8 mouse cellular contexts compared by ENCODE assay signal in the genomic region with DNA sequence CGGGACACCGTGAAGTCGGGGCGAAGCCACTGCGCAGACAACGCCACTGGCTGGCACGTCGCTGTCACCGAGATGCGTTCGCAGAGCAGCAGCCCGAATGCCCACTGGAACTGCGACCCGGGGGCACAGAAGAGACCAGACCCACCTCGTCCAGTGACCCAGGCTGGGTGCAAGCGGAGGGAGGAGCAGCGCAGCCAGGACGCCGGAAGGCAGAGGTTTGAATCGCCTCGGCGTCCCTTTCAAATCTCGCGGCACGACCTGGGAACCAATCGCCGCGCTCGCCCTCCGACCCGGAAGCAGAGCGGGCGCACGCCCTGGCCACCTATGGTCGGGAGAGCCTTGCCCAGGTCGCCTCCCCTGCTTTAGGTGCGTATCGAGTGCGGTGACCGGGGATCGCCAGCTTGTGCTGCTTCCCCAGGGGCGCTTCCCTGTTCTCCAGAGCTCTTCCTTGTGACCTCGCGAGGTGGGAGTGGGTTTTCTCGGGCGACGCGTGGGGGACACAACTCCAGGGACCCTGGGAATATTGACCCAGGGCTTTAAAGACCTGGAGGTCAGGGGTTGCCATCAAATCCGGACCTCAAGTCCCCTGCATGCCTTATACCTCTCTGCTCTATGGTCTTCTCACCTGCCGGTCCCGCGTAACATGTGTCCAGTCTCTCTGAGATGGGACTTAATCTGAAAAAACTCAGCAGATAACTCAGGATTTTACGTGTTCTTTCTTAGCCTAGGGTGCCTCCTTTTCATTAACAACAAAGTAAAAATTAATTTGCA. TPM values are rescaled to one million over a fixed set of nuclear protein-coding genes. Genes with fewer than 3 reads are reported as not detected.
DNase-seq lines count a peak whose midpoint lies in the region; ATAC-seq and TF ChIP-seq lines count a peak whose summit lies in the region.

A gene (minus strand): TSS at position 235 of the 771 bp plus-strand sequence.
A gene (plus strand): TSS at position 286 of the 771 bp plus-strand sequence.

- under 1% methylated on average over 53 of the region's 53 CpGs for WGBS in hindbrain, postnatal 0 days

- intact Hi-C loops in gastrocnemius, adult 2 months (cut with DNase I): loop anchor here (10.0 kb wide), 1 partner anchor 158 kb away; no protein-coding TSS in a partner anchor
- intact Hi-C loops in left cerebral cortex, adult 2 months (cut with DNase I): no loop called here

- no peaks in the 10 kb centered on the region for H3K36me3 ChIP-seq in hindbrain, postnatal 0 days (ENCODE audit: insufficient read depth, low read length)

- H3K27ac ChIP-seq in gastrocnemius, adult 2 months: peak within 1 kb of the TSS; percentile 84
- H3K27ac ChIP-seq in hindbrain, postnatal 0 days: no peak within 1 kb of the TSS
- H3K27ac ChIP-seq in left cerebral cortex, adult 2 months: peak within 1 kb of the TSS; percentile 69; the same call in 1 of the 2 replicates

- ATAC-seq in hindbrain, postnatal 0 days: peak; percentile 98
- peak; percentile 99 for ATAC-seq in megakaryocyte, adult 5-6 weeks (ENCODE audit: poor library complexity, severe bottlenecking)

- peak within 1 kb of the TSS; percentile 81 for H3K4me2 ChIP-seq in hindbrain, postnatal 0 days (ENCODE audit: low read depth, low read length)

- peaks cover 5% of the 10 kb centered on the region; the same call in 1 of the 2 replicates for H3K4me1 ChIP-seq in hindbrain, postnatal 0 days (ENCODE audit: insufficient read depth, low read length)

- no peak for TF ChIP-seq CTCF in gastrocnemius, adult 2 months (IDR thresholded peaks at IDR 0.05)
- no peak for TF ChIP-seq CTCF in hindbrain, postnatal 0 days (IDR thresholded peaks at IDR 0.05; ENCODE audit: low read depth)
- peak; percentile 6; the same call in 1 of the 2 replicates for TF ChIP-seq CTCF in left cerebral cortex, adult 2 months (IDR thresholded peaks at IDR 0.05)

- H3K9ac ChIP-seq in hindbrain, postnatal 0 days (replicated peaks; ENCODE audit: low read length): peak within 1 kb of the TSS; percentile 70

- DNase-seq in WW6 (ENCODE audit: low read depth, low spot score): peak; percentile 74
- peak; percentile 89 to 92 for DNase-seq in cerebellum, postnatal 4 days (ENCODE audit: low spot score in 2 of 2)
- DNase-seq in gastrocnemius, adult 2 months: peak; percentile 92
- DNase-seq in hindbrain, postnatal 0 days (ENCODE audit: low spot score): peak; percentile 92
- peak; percentile 84 to 89 for DNase-seq in left cerebral cortex, adult 2 months (ENCODE audit: extremely low spot score in 1 of 2, low spot score in 2 of 2)
- DNase-seq in right cerebral cortex, adult 2 months (ENCODE audit: low spot score in 2 of 2): peak; percentile 86 to 88
- peak; percentile 85 for DNase-seq in urinary bladder, postnatal 25 days (ENCODE audit: low spot score)

- H3K9me3 ChIP-seq in hindbrain, postnatal 0 days (ENCODE audit: low read length): no peaks in the 10 kb centered on the region

- peak within 1 kb of the TSS; percentile 96 for H3K4me3 ChIP-seq in gastrocnemius, adult 2 months
- peak within 1 kb of the TSS; percentile 65 for H3K4me3 ChIP-seq in hindbrain, postnatal 0 days (ENCODE audit: low read length)
- H3K4me3 ChIP-seq in left cerebral cortex, adult 2 months: peak within 1 kb of the TSS; percentile 71

- H3K27me3 ChIP-seq in hindbrain, postnatal 0 days (ENCODE audit: insufficient read depth, low read length): no peaks in the 10 kb centered on the region

RNA-seq across cellular contexts. Expression of the first gene that starts in this region (rescaled TPM):
- not detected for total RNA-seq in gastrocnemius, adult 2 months (2021)
- 3.3 and 5.5 TPM in 2 replicates for total RNA-seq in hindbrain, postnatal 0 days (2014; rRNA removed)
- 1.3 and 1.6 TPM in 2 replicates for polyA plus RNA-seq in hindbrain, postnatal 0 days (2015; fragmentation: Nextera tagmentation; extraction: Ambion mirVana)
- under 1 TPM; 0.54 to 0.72 TPM for total RNA-seq in left cerebral cortex, adult 2 months (2021)
- total RNA-seq in megakaryocyte, adult 5-6 weeks (2015): 19.4 and 24.5 TPM in 2 replicates
- total RNA-seq in megakaryocyte, adult 5-6 weeks (2017): 23.1 and 24.3 TPM in 2 replicates

RNA-seq across cellular contexts. Expression of the second gene that starts in this region (rescaled TPM):
- total RNA-seq in gastrocnemius, adult 2 months (2021): 1 to 10 TPM; 5.3 to 6.9 TPM
- total RNA-seq in hindbrain, postnatal 0 days (2014; rRNA removed): 8.9 and 10.6 TPM in 2 replicates
- polyA plus RNA-seq in hindbrain, postnatal 0 days (2015; fragmentation: Nextera tagmentation; extraction: Ambion mirVana): 17.8 and 21.7 TPM in 2 replicates
- total RNA-seq in left cerebral cortex, adult 2 months (2021): 1 to 10 TPM; 6.8 to 6.9 TPM
- 35.4 and 37.0 TPM in 2 replicates for total RNA-seq in megakaryocyte, adult 5-6 weeks (2015)
- 40.8 and 42.3 TPM in 2 replicates for total RNA-seq in megakaryocyte, adult 5-6 weeks (2017)
